Mouse (Mus musculus) CH12.LX (cell line): ENCODE measurements around the gene Gnai2.

ENCODE experiments used
- CHD1 ChIP-seq: IDR thresholded peaks from 2 replicates; pipeline ENCODE4 v1.6.1; 2012; ENCODE audit warnings: low read depth, low read length, improper control_type of control experiment, inconsistent platforms
- CTCF ChIP-seq, 2 experiments: IDR thresholded peaks in 1 of 2; conservative IDR thresholded peaks in 1 of 2; 2 replicates each; pipeline ENCODE4 v1.5.1; 2011 to 2012; ENCODE audit warnings: low read depth in 2 of 2, low read length in 2 of 2, improper control_type of control experiment in 1 of 2, inconsistent platforms in 1 of 2, mild to moderate bottlenecking in 1 of 2, moderate library complexity in 1 of 2
- GABPA ChIP-seq: IDR thresholded peaks from 2 replicates; pipeline ENCODE4 v1.6.1; 2012; ENCODE audit warnings: low read depth, low read length, improper control_type of control experiment, inconsistent platforms; ENCODE audit not compliant: insufficient replicate concordance
- MAFK ChIP-seq: IDR thresholded peaks from 2 replicates; pipeline ENCODE4 v1.6.1; 2011; ENCODE audit warnings: low read length, improper control_type of control experiment; ENCODE audit not compliant: insufficient replicate concordance
- MAX ChIP-seq: IDR thresholded peaks from 2 replicates; pipeline ENCODE4 v1.6.1; 2011; ENCODE audit warnings: low read length, improper control_type of control experiment
- MYC ChIP-seq: IDR thresholded peaks from 2 replicates; pipeline ENCODE4 v1.6.1; 2011; ENCODE audit warnings: low read depth, mild to moderate bottlenecking, improper control_type of control experiment, low read length
- POLR2A ChIP-seq: IDR thresholded peaks from 2 replicates; pipeline ENCODE4 v1.6.1; 2011; ENCODE audit warnings: low read depth, mild to moderate bottlenecking, improper control_type of control experiment, low read length
- POLR2AphosphoS2 ChIP-seq: IDR thresholded peaks from 2 replicates; pipeline ENCODE4 v1.6.1; 2011; ENCODE audit warnings: low read depth, low read length, improper control_type of control experiment
- RAD21 ChIP-seq: IDR thresholded peaks from 2 replicates; pipeline ENCODE4 v1.6.1; 2011; ENCODE audit warnings: low read depth, mild to moderate bottlenecking, low read length, improper control_type of control experiment, moderate library complexity
- SMC3 ChIP-seq: IDR thresholded peaks from 2 replicates; pipeline ENCODE4 v1.6.1; 2011; ENCODE audit warnings: low read depth, low read length, improper control_type of control experiment
- TCF12 ChIP-seq: IDR thresholded peaks from 2 replicates; pipeline ENCODE4 v1.6.1; 2014; ENCODE audit warnings: low read depth, mild to moderate bottlenecking, inconsistent platforms, low read length, improper control_type of control experiment
- USF1 ChIP-seq: IDR thresholded peaks from 2 replicates; pipeline ENCODE4 v1.6.1; 2014; ENCODE audit warnings: low read depth, mild to moderate bottlenecking, inconsistent platforms, low read length, improper control_type of control experiment
- USF2 ChIP-seq: conservative IDR thresholded peaks from 2 replicates; pipeline ENCODE4 v1.6.1; 2011; ENCODE audit warnings: low read depth, low read length, improper control_type of control experiment
- ZNF384 ChIP-seq: IDR thresholded peaks from 2 replicates; pipeline ENCODE4 v1.6.1; 2012; ENCODE audit warnings: low read depth, low read length, improper control_type of control experiment, inconsistent platforms

- no peak for TF ChIP-seq ZNF384
- TF ChIP-seq MYC: no peak
- TF ChIP-seq CTCF (conservative IDR thresholded peaks at IDR 0.05 in 1 of 2, IDR thresholded peaks at IDR 0.05 in 1 of 2; ENCODE audit: low read depth in 2 of 2, low read length in 2 of 2): no peak
- no peak for TF ChIP-seq USF1
- no peak for TF ChIP-seq TCF12
- TF ChIP-seq GABPA: no peak
- TF ChIP-seq POLR2A: no peak
- TF ChIP-seq MAFK: no peak
- TF ChIP-seq USF2: no peak
- no peak for TF ChIP-seq POLR2AphosphoS2
- TF ChIP-seq SMC3: no peak
- TF ChIP-seq CHD1: no peak
- no peak for TF ChIP-seq MAX
- no peak for TF ChIP-seq RAD21
Measured at GRCm38 (mm10) chr9:107667219-107667618, 32.1 kb upstream of the Gnai2 start.
